Mouse (Mus musculus): ENCODE results near the gene Plcxd2. TPM values are rescaled to one million over a fixed set of nuclear protein-coding genes. Genes with fewer than 3 reads are reported as not detected.

Plcxd2 gene
- total RNA-seq (2021): under 1 TPM; 0.22 to 0.26 TPM
- long read RNA-seq, experiment 1: 0 reads
- long read RNA-seq, experiment 2: 0 reads

DNA sequence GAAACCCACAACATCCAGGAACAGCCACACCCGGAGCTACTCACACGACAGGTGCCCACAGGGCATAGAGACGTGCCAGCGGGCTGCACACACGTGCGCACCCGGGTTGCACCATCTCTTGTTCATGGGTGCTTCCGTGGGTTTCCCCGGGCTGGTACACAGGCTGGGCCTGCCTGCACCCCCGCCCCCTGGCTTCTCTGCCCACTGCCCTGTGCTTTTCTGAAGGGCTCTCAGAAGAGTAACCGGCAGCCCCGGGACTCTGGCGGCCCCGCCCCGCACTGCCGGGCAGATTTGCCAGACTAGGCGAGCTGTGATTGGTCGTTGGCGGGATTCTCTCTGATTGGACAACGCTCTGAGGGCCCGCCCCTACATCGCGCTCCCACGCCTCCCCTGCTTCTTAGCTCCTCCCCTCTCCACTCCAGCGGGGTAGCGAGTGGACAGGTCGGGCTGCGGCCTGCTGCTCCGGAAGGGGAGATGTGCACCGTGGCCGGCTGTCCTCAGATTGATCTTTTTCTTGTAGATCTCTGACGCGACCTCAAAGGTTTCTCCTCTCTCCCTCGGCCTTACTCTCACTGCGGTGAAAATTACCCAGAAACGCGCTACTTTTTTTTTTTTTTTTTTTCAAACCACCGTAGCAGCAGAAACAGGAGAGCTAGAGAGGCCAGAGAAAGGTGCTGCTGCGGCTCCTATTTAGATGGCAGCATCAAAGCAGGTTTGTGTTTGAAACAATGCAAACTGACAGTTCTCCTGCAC, at the start of gene Plcxd2:
Gene Plcxd2 (minus strand): TSS at position 66 of the 753 bp plus-strand sequence.
- intact Hi-C loops (cut with DNase I): no loop called here
- DNase-seq: peak; percentile 92 to 93

GRCm38 (mm10) chr16:46046906-46047305, 36.9 kb upstream of the Plcxd2 start:
- intact Hi-C loops (cut with DNase I): no loop called here
- no peak for DNase-seq

DNA sequence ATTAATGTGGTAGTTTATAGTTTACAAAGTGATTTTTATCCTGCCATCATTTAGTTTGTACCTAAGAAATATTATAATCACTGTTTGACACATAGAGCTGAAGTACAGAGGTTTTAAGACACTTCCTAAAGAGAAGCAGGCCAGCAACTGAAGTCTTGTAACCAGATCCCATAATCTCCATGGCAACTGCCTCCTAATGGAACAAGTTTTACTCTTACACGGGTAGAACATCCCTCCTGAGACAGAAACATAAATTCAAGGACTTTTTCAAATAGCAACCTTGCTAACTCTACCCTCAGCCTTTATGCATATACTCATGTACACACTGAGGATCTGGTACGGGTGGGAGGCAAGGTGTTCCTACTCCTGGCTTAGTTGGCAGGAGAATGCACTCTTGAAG, 26.2 kb upstream of the Plcxd2 start:
- no peak for DNase-seq
- intact Hi-C loops (cut with DNase I): no loop called here

DNA sequence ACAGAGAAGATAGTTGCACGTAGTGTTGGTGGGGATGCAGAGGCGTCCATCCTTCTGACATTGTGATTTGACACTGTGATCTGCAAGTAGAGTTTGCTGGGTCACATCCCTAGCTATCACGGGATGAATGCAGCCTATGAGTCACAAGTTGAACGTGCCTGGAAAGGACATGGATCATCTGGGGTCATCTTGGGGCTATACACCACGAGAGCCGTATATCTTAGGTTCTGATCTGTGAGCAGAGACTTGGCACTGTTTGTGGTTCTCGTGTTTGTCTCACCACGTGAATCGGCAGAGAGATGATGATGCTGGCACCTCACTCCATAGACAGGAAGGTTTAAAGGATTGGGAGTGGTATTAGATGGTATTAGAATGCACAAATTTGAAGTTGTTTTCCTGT, 23.9 kb upstream of the Plcxd2 start:
- intact Hi-C loops (cut with DNase I): no loop called here
- DNase-seq: peak in 1 of 2 experiments; percentile 19

DNA sequence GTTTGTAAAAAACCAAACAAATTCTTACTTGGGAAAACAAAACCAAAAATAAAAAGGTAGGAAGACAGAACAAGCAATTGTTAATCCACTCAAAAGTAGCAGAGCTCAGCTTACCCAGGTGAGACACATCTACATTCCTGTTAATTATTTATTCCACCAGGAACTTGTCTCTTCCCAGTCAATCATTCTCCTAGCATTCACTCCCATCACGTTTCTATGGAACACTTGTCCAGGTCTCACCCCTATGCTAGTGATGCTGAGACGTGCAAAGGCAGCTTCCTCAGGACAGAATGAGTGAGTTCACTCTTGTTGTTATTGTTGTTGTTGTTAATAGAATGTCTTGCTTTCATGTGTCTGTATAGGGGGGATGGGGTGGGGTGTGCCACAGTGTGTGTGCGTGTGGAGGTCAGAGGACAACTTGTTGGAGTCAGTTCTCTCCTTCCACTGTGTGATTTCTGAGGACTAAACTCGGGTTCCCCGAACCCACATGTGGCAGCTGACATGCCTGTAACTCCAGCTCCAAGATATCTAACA, 13.0 kb upstream of the Plcxd2 start:
- no peak for DNase-seq
- intact Hi-C loops (cut with DNase I): loop anchor here (10.0 kb wide), 1 partner anchor 268 kb away; no protein-coding TSS in a partner anchor

- intact Hi-C loops (cut with DNase I): loop anchor here (10.0 kb wide), 1 partner anchor 268 kb away; no protein-coding TSS in a partner anchor
- DNase-seq: peak in 1 of 2 experiments; percentile 13
These were observed 12.3 kb upstream of the Plcxd2 start for GRCm38 (mm10) chr16:46022189-46022928.

- intact Hi-C loops (cut with DNase I): loop anchor here (10.0 kb wide), 1 partner anchor 267 kb away; no protein-coding TSS in a partner anchor
These were observed 11.3 kb upstream of the Plcxd2 start for GRCm38 (mm10) chr16:46021302-46021701.

DNA sequence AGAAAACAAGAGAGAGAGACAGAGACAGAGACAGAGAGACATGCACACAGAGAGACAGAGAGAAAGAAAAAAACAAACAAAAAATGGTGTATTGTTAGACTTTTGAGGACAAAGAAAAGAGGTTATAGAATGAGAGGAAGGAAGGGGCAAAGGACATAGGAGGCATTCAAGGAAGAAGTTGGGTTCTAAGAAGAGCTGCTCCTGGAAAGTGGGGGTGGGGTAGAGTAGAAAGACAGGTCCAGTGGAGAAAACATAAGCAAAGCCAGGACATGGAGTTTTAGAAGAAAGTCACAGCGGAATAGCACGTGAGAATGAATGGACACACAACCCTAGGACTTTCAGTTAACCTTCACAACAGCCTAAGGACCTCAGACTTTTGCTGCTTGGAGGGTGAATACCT, 10.4 kb upstream of the Plcxd2 start:
- intact Hi-C loops (cut with DNase I): loop anchor here (10.0 kb wide), 1 partner anchor 266 kb away; no protein-coding TSS in a partner anchor
- DNase-seq: no peak

More at GRCm38 (mm10) chr16:46021302-46021701, 11.3 kb upstream of the Plcxd2 start:
- no peak for DNase-seq

- DNase-seq: no peak
- intact Hi-C loops (cut with DNase I): loop anchor here (10.0 kb wide), 1 partner anchor 265 kb away; no protein-coding TSS in a partner anchor
These were observed 9.8 kb upstream of the Plcxd2 start for GRCm38 (mm10) chr16:46019799-46020198.

- DNase-seq: no peak
- intact Hi-C loops (cut with DNase I): no loop called here
These were observed 9.3 kb upstream of the Plcxd2 start for GRCm38 (mm10) chr16:46019359-46019758.

GRCm38 (mm10) chr16:46011696-46012095, 1.7 kb upstream of the Plcxd2 start:
- intact Hi-C loops (cut with DNase I): no loop called here
- no peak for DNase-seq

DNA sequence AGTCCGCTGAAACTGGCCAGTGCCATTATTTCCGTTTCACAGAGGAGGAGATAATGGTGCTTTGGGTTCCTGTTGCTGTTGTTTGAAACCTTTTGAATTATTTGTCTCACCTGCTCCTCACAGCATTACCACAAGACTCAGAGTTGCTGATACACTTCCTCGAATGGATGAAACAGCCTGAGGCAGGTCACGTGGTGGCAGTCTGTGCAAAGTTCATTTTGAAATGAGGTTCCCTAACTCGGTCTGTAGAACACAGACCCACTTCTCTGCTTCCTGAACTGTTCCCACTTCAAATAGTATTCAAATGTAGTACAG, 845 bp upstream of the Plcxd2 start:
- intact Hi-C loops (cut with DNase I): no loop called here

DNA sequence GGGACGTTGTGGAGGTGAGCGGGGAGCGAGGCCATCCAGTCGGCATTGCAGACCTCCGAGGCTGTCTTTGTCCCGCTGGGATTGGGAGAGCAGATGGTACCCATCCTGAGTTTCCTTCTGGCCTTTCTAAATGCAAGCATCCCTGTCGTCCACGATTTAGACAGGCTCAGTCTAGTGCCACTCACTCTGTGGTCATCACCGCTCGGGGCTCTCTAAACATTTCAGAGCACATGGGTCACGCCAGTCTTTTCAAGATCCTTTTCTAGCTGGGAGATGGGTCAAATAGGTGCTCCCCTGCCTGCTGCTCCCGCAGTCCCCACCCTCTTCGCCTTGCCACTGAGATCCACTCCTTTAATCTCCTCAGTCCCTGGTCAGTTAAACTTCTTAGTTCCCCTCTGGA, 301 bp downstream of the Plcxd2 start:
- intact Hi-C loops (cut with DNase I): no loop called here
- DNase-seq: no peak

More for the DNA sequence above, 845 bp upstream of the Plcxd2 start:
- DNase-seq: no peak

- intact Hi-C loops (cut with DNase I): no loop called here
- no peak for DNase-seq
These were observed 1.3 kb downstream of the Plcxd2 start for GRCm38 (mm10) chr16:46008766-46009165.

- DNase-seq: no peak
- intact Hi-C loops (cut with DNase I): no loop called here
These were observed 1.9 kb downstream of the Plcxd2 start for GRCm38 (mm10) chr16:46008036-46008605.

DNA sequence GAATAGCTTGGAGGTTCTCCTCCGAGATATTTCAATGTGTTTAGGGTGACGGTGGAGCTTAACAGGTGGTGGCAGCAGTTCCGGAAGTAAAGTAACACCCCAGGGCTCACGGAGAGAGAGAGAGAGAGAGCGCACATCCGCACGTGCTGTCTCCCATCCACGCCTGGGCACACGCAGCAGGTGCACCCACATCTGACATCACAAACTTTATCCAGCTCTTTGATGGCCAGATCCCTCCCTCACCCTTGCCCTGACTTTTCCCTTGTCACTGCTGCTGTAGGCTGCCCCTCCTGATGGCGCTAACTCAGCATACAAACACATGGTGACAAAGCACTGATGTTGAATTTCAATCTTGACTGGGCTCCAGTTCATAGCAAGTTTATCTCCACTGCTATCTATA, 3.8 kb downstream of the Plcxd2 start:
- no peak for DNase-seq
- intact Hi-C loops (cut with DNase I): no loop called here

DNA sequence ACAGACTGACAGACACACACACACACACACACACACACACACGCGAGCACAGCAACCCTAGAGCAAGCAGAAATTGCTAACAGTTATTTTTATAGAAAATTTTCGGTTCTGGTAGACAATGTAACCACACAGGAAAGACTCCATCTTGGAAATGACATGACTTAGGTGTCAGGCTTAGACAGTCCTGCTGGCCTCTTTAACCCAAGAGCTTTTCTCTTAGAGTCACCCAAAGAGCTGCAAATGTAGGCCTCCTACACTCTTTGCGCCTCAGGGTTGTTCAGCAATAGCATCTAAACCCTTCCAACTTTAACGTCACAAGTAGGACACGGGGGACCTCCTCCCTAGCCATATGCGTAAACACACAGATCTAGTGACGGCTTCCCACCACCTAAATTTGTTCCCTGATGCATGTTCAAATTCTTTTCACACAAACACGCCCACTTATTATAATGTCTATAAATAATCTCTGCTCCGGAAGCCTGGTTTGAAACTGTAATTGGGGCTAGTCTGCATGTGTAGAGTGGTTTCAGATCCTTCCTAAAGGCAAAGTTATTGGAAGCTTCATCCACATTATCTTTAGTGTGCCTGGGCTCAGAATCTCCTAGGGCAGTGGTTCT, 8.4 kb downstream of the Plcxd2 start:
- intact Hi-C loops (cut with DNase I): no loop called here
- DNase-seq: no peak

DNA sequence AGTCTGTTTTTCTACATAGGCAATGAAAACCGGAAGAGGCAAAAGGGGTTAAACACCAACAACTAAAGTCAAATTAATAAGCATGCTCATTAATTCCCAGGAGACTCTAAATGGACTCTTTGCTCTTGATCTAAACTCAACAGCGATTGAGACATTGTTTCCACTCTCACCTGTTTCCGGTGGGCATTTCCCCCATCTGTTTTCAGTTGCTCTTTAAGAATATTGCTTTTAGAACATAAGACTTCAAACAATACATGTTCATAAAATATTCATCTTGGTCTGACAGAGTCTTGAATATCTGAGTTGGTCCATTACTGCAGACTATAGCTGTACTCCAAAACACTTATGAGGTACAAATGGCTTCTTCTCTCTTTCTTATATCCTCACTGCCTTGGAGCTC, 9.0 kb downstream of the Plcxd2 start:
- no peak for DNase-seq

DNA sequence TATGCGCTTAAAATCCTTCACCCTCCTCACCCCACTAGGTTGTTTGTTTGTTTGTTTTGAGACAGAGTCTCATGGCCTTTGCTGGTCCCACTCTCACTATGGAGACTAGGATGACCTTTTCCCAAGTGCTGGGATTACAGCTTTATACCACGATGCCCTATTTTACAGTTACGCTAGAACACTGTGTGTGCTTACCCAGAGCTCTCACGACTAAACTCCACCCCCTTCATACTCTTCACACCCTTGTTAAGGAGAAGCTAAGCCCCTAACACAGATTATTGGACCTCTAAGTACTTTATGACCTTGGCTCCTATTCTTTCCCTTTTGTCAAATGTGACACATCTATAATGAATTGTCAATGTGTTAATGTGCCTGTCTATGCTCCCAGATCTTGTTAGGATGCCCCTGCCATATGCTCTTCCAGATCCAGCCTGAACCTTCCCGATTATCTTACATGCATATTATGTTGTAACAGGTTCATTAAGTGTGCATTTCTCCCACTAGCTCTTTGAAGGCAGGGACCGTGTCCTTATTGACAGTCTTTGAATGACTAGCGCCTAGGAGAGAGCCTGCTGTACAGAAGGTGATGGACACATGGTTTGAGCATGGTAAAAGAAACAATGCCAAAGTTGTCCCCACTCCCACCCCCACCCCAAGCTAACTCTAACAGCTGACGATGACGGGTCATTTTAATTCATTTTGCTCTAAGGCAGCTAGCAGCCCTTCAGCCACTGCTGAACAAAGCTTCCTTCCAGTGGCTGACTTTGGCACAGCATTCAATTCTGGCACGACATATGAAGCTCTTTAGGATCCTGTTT, 10.4 kb downstream of the Plcxd2 start:
- intact Hi-C loops (cut with DNase I): no loop called here
- DNase-seq: no peak

More for the DNA sequence above, 9.0 kb downstream of the Plcxd2 start:
- intact Hi-C loops (cut with DNase I): no loop called here

GRCm38 (mm10) chr16:45998231-45998630, 11.8 kb downstream of the Plcxd2 start:
- DNase-seq: no peak
- intact Hi-C loops (cut with DNase I): no loop called here
